Mouse (Mus musculus): ENCODE data around the gene Sf3b3.
"Not testable (repeated sequence)": the region's sequence is repeated elsewhere in the genome, so short reads cannot be mapped to it uniquely, and the experiment has no call there.

Sf3b3 gene

GRCm38 (mm10) chr8:110846405-110847170, at the start of gene Sf3b3, which contains the start of gene Cog4:
Gene Sf3b3 (minus strand): TSS chr8:110846787.
Gene Cog4 (plus strand): TSS chr8:110846600.
- DNase-seq (ENCODE audit: low read depth, low spot score), result peak; percentile 92

DNA sequence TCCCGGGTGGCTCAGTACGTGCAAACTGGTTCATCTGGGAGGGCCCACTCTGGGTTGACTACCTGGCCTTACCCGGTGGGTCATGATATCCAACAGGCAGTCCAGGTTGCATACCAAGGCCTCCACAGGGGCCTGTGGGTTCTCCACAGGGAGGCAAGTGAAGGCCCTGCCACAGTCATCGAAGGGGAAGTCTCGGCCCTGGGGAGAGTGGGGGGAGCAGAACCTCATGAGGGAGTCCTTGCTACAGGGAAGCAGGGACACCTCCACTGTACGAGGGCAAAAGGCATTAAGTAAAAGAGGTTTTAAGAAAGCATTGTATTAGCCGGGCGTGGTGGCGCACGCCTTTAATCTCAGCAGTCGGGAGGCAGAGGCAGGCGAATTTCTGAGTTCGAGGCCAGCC, 49.2 kb upstream of the Sf3b3 start:
- DNase-seq (ENCODE audit: low read depth, low spot score), result no peak

GRCm38 (mm10) chr8:110895254-110895653, 48.7 kb upstream of the Sf3b3 start:
- DNase-seq (ENCODE audit: low read depth, low spot score), result no peak

DNA sequence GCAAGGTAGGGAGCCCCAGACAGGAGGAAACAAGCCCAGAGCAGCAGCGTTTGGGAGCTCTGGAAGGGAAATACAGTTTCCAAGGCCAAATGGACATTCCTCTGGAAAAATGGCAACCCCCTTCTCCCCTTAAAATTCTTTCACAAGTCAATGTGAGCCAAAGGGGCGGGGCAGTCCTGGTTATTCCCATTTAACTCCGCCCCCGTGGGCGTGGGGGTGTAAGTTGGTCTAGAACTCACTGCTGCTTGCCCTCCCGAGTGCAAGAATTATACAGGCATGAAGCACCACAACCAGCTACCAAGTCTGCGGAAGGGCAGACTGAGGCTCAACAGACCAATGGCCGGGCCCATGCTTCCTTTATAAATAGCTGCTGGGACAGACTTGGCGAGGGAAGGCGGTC, 48.3 kb upstream of the Sf3b3 start:
- no peak for DNase-seq (ENCODE audit: low read depth, low spot score)

DNA sequence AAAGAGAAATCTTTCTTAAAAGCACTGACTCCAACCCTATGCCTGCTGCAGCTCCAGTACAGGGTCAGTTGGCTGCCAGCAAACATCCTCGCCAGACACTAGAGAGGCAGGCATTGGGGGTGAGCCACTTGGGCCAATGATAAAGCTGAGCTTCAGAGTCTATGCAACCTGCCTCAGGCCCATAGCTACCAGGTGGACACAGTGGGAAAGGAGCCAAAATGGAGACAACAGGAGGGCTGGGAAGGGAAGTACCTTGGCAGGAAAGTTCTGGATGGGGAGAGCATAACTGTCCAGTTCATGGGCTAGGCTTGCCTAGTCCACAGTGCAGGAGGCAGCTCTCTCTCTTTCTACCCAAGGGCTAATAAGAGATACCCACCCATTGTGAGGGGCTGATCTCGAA, 46.3 kb upstream of the Sf3b3 start:
- DNase-seq (ENCODE audit: low read depth, low spot score), result no peak

GRCm38 (mm10) chr8:110892040-110892439, 45.5 kb upstream of the Sf3b3 start:
- no peak for DNase-seq (ENCODE audit: low read depth, low spot score)

DNA sequence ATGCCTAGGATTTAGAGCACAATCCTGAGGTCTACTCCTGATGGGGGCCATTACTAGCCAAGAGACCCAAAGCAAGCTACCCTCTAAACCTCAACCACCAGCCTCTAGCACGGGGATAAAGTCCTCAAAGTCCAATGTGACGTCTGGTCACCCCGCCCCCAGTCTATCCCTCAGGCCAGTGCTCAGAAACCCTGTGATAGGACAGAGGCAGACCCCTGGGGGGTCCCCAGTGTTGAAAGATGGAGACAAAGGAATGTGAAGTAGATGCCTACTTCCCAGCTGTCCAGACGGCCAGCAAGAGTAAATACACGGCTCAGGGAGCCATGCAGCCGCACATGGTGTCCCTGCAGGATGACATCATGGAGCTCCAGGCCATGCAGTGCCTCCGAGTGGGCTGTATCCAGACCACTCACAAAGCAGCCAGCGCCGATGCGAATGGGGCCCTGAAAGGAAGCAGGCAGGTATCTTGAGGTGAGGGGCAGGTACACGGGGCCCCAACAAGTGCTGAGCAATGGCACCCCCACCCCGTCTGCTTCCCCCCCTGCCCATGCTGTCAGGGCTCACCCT, 43.4 kb upstream of the Sf3b3 start:
- no peak for DNase-seq (ENCODE audit: low read depth, low spot score)

DNA sequence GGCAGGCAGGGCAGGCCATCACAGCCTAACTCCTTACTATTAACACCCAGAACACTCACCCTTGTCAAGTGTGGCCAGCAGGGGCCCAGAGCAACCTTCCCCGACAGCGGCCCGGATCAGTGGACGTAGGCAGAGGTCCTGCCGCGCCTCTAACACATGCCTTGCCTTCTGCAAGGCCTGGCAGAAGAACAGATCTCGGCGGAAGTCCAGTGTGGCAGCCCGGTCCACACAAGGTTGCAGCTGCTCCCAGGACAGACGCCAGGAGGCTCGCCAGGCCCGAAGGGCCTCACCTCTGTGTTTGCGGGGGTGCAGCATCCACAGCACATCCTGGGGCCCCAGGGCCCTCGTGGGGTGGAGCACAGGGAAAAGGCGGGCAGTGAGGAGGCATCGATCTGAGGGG, 42.3 kb upstream of the Sf3b3 start:
- no peak for DNase-seq (ENCODE audit: low read depth, low spot score)

- no peak for DNase-seq (ENCODE audit: low read depth, low spot score)
Measured at GRCm38 (mm10) chr8:110888441-110888840, 41.9 kb upstream of the Sf3b3 start.

DNA sequence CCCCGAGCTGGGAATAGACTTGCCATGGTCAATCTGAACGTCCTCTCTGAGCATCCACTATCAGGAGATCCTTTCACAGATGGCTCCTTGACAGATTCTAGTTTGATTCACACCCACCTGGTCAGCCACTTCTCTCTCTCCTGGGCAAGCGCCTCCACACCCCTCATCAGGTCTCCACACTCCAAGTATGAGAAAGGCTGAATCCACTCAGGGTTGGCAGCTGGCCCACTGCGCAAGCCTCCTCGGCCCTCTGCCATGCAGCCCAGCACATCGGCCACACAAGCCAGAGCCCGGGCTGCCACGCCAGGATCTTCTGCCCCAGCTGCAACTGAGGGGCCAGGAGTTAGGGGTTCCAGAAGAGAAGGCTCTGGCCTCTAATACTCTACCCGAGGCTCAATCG, 41.0 kb upstream of the Sf3b3 start:
- no peak for DNase-seq (ENCODE audit: low read depth, low spot score)

GRCm38 (mm10) chr8:110886634-110887033, 40.0 kb upstream of the Sf3b3 start:
- DNase-seq (ENCODE audit: low read depth, low spot score), result no peak

DNA sequence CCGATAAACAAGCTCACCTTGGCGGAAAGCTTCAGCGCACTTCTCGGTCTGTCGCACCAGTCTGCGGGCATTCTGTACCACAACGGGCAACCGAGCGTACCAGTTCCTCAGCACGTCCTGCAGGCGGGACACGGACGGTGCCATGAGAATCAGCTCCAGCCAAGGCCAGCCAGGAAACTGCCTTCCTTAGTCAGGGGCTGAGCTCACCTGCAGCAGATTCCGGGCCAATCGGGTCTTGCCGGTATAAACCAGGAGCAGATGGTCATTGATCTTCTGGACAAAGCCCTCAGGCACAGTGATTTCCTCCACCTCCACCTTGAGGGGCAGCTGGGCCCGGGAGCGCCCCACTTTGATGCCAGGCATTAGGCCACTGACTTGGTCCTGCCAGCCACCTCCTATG, 37.2 kb upstream of the Sf3b3 start:
- no peak for DNase-seq (ENCODE audit: low read depth, low spot score)

GRCm38 (mm10) chr8:110881741-110882310, 35.2 kb upstream of the Sf3b3 start:
- no peak for DNase-seq (ENCODE audit: low read depth, low spot score)

- no peak for DNase-seq (ENCODE audit: low read depth, low spot score)
Measured at GRCm38 (mm10) chr8:110877862-110878261, 31.3 kb upstream of the Sf3b3 start.

DNA sequence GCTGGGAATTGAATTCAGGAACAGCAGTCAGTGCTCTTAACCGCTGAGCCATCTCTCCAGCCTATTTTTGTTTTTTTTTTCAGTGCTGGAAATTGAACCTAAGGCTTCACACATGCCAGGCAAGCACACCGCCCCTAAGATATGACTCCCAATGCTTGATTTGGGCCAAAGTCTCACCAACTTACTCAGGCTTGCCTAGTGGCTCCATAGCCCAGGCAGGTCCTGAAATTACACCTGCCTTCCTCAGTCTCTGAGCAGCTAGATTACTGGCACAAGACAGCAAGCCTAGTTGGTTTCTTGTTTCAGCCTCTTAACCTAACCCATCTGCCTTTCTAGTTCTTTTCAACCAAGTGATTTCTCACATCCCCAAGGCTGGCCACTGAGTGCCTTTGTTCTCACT, 23.9 kb upstream of the Sf3b3 start:
- no peak for DNase-seq (ENCODE audit: low read depth, low spot score)

- DNase-seq (ENCODE audit: low read depth, low spot score), result not testable (repeated sequence)
Measured at GRCm38 (mm10) chr8:110861347-110862025, 14.9 kb upstream of the Sf3b3 start.

- peak; percentile 73 for DNase-seq (ENCODE audit: low read depth, low spot score)
Measured at GRCm38 (mm10) chr8:110859651-110860501, 13.3 kb upstream of the Sf3b3 start.

GRCm38 (mm10) chr8:110856760-110857461, 10.3 kb upstream of the Sf3b3 start:
- peak; percentile 16 for DNase-seq (ENCODE audit: low read depth, low spot score)

DNA sequence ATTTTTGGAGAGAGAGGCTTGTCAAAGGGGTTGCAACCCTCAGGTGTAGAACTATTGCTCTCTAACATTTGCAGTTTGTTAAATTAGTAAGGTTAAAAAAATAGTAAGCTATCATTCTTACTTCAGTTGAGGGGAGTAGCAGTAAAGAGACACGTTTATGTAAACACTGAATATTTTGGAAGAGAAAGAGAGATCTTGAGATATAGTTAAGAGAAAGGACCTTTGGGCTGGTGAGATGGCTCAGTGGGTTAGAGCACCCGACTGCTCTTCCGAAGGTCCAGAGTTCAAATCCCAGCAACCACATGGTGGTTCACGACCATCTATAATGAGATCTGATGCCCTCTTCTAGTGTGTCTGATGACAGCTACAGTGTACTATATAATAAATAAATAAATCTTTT, 9.5 kb upstream of the Sf3b3 start:
- DNase-seq (ENCODE audit: low read depth, low spot score), result not testable (repeated sequence)

- no peak for DNase-seq (ENCODE audit: low read depth, low spot score)
Measured at GRCm38 (mm10) chr8:110851186-110851585, 4.6 kb upstream of the Sf3b3 start.
